Mouse (Mus musculus) left cerebral cortex, adult 11 months (tissue): ENCODE results near the gene Adam1b.

ENCODE experiments used
- DNase-seq: peaks from one replicate; pipeline ENCODE4 v3.0.0; 2022; ENCODE audit warnings: low spot score

Gene Adam1b

DNA sequence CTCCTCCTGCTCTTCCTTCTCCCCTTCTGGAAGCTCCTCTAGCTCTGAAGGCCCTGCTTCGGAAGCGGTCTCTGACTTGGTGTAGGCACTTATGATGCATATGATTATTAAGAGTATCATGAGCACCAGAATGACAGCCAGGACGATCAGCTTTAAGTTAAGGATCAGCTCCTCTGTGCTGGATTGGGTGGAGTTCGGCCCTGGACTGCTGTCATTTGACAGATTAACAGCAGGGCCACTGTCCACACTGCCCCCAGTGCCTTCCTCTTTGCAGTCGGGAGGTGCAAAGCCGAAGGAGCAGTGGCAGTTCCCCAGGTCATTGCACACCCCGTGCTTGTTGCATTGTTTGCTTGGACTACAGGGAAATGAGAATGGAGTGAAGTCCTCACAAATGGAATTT, 2.5 kb downstream of the Adam1b start:
- DNase-seq, result no peak

DNA sequence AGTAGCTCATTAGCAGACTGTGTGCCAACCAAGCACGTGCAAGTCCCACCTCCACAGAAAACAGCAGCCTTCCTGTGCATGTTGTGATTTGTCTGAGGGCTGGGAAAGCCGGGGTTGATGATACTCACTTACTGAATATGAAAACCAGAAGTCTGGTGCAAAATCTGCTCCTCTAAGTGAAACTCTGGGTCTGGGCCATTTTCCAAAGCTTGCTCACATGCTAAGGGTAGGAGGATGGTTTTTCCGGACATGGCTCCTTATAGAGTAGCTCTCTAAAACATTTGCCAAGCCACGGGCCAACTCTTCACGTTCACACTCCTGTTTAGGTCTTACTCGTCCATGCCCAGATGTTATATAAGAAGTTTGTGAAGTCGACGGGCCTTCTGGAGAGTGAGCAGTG, 9.9 kb downstream of the Adam1b start:
- peak; percentile 46 for DNase-seq

DNA sequence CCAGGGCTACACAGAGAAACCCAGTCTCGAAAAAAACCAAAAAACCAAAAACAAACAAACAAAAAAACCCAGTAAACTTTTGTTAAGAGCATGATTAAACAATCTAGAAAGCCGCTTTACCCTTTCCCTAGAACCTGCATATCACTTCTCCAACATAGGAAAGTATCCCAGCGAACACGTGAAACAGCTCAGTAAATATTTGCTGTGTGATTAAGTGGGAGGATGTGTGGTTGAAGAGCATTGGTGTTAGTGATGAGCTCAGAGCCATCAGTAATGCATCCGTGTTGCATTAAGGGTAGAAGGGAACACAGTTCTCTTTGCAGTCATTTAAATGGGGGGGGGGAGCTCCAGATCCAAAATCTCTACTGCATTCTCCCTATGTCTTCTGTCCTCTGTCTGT, 18.4 kb downstream of the Adam1b start:
- no peak for DNase-seq

DNA sequence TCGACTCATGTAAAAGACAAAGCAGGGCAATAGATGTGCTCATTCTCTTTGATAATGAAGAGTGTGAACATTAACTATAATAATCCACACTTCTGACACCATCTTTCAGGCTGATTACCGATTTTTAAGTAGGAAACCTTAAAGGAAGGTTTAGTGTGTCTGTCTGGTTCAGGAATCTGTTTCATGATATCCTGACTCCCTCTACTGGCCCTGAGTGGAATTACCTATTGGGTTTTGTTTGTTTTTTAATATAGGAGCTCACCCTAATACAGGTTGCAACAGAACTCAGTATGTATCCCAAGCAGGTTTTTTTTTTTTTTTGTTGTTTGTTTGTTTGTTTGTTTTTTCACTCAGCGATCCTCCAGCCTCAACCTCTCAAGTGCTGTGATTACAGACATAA, 25.6 kb downstream of the Adam1b start:
- DNase-seq, result peak; percentile 35

DNA sequence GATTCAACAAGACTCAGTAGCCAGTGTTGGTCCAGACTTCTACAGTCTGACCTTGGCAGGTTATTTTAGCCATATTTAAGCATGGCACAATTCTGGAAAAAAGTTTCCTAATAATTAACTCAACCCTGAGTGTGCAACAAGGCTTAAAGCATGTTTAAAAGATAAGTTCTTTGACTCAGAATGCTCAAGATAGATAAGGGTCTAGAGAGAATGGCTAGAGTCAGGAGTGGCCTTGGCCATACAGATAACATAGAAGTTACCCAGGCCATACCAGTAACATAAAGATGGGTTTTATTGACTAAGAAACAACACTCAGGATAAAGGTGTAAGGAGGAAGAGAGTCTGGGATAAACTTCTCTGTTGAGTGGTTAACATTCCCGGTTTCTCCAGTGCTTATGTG, 27.2 kb downstream of the Adam1b start:
- DNase-seq, result no peak

DNA sequence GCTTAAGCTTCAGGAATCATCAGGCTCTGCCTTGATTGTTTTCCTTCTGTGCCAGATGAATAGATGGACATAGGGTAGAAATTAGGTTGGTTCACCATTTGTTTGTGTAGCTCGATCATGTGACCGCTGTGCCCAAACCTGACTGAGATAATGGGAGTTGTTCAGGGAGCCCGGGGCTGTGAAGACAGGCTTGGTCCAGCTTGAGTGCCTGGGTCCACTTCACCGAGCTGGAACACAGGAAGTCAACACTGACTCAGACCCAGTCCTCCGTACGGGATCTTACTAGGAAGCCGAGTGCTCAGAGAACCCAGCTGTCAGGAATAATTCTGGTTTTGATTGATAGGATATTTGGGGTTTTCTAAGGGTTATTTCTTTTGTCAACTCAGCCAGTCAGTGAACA, 28.6 kb downstream of the Adam1b start:
- DNase-seq, result no peak

DNA sequence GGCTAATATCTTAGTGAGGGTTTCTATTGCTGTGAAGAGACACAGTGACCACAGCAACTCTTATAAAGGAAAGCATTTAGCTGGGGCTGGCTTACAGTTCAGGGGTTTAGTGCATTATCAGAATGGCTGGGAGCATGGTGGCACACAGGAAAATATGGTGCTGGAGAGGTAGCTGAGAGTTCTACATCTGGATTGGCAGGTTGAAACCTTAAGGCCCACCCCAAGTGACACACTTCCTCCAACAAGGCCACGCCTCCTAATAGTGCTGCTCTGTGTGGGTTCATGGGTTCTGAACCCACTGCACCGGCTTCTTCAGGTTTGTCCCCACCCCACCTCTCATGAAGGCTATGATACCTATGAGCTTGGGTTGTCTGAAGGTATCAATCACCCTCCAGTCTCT, 30.8 kb downstream of the Adam1b start:
- no peak for DNase-seq

DNA sequence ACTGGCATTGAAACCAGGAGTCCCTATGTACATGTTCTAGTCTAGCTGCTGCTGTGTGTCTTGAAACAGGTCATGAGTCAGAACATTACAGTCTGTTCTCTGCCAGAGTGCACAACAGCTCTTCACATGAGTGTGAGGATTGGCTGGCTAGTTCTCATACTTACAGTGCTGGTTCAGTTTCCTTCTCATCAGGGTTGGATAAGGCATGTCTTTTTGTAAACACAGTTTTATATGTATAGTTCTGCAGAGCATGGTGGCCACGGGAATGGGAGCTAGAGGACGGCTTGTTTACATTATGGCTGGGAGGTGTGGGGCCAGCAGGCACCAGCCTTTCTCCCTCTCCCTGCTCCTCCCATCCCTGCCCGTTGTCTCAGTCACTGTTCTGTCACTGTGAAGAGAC, 33.7 kb downstream of the Adam1b start:
- DNase-seq, result no peak

DNA sequence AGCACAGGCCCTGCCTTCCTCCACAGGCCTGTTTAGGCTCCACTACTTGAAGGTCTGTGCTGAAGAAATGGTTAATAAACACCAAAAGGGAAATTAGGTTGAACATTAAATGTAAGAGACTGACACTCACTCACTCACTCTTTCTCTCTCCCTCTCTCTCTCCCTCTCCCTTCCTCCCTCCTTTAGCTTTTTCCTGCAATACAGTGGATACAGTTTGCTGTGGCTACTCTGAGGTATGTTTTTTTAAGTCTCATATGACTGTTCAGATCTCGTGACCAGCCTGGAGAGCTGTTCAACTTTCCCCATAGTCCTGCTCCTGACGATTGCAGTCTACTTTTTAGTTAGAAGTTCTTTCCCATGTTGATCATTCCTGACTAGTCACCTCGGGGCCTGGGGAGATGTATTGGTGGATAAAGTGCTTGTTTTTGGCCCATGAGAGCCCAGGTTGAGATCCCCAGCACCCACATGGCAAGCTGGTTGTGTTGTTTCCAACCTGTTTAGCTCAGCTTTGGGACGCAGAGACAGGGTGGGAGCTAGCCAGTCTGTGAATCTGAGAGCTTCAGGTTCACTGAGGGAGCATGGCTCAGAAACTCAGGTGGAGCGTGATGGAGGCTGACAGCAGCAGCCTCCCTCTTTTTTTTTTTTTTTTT, 39.5 kb downstream of the Adam1b start:
- no peak for DNase-seq

DNA sequence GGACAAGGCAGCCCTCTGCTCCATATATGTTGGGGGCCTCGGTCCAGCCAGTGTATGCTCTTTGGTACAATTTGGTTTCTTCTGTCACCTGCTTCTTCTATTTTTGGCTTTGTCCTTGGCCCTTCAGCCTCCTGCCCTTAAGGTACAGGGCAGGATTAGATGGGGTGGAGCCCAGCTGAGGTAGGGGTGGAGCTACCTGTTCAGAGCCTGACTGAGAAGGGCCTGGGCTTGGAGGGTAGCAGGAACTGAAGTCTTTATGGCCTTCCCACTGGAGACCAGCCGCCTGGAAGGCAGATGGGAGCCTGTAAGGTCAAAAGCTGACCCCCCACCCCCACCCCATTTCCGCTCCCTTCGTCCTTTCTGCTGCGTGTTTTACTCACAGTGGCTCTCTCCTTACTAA, 40.3 kb downstream of the Adam1b start:
- DNase-seq, result no peak

DNA sequence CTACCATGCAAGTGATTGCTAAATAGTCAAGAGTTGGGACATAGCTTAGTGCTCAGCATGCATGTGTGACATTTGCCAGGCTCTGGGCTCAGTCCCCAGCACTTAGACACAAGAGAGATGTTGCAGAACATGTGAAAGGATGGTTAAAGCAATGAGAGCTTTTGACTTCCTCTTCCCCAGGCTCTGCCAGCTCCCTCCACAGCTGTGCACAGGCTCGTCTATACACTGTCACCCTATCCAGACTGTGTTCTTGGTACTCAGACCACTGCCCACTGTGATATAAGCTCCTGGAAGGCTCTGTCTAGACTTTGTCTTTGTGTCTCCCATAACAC, 41.1 kb downstream of the Adam1b start:
- DNase-seq, result no peak

DNA sequence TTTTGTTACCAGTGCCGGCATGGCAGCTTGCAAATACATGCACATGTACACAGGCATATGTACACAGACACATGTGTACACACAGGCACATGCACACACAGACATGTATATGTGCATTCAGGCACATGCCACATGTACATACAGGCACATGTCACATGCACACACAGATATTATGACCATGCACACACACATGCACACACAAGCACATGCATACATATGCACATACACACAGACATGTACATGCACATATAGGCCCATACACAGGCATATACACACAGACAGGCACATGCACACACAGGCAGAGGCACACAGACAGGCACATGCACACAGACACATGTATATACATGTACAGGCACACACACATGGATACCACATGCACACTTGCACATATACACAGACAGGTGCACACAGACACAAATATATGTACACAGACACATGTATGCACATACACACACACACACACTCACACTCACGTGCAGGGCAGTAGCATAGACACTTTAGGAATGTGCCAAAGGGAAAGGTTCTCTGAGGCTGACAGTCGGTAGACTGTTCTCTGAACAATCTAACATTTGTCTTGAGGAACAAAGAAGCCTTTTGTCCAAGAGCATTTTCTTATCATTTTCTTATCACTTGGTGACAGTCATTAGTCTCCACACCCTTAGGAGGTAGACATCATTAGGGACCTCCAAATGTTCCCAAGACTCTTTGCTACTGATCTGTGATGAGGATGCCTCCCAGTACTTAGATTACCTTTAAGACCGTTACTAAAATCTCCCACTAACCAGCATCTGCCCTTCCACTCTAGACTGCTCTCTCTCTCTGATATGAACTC, 41.7 kb downstream of the Adam1b start:
- DNase-seq, result no peak

DNA sequence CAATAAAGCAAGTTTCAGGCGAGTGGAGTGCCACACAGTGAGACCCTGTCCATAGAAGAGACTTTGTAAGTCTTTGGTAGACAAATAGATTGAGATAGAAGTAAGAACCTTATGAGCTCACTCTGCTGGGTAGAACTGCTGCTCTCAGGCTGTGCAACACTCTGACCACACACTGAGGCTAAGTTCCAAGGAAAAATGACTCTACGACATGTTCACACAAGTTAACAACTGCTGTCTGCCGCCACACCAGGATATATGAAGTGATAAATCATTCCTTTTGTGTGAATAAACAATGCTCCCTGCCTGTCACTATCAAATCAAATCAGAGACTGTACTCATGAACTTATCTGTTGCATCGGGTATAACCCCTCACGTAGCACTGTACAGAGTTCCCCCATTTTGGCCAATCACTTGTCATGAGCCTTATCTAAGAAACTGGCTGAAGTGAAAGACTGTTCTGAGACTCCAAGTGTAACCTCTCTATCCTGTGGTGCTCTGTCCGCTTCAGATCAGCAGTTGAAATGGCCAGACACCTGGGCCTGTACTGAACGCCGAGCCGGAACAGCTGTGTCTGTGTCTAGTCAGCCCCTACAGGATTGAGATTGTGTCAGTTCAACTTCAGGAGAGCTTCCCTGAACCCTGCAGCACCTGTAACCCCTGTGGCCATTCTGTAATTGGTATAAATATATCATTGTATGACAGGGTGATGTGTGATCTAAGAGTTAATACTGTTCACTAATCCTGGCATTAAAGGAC, 47.5 kb downstream of the Adam1b start:
- DNase-seq, result no peak

DNA sequence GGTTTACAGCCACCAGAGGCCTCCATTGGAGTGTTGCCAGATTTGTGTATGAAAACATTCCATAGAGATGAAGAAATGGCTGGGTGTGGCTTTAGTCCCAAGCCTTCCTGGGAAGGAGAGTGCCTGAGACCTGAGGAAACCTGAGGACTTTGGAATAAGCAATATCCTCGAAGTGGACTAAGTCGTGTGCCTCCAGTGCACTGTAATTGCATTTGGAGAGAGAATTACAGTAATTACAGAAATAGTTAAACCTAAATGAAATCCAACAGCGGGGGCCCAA, 48.8 kb downstream of the Adam1b start:
- DNase-seq, result no peak

DNA sequence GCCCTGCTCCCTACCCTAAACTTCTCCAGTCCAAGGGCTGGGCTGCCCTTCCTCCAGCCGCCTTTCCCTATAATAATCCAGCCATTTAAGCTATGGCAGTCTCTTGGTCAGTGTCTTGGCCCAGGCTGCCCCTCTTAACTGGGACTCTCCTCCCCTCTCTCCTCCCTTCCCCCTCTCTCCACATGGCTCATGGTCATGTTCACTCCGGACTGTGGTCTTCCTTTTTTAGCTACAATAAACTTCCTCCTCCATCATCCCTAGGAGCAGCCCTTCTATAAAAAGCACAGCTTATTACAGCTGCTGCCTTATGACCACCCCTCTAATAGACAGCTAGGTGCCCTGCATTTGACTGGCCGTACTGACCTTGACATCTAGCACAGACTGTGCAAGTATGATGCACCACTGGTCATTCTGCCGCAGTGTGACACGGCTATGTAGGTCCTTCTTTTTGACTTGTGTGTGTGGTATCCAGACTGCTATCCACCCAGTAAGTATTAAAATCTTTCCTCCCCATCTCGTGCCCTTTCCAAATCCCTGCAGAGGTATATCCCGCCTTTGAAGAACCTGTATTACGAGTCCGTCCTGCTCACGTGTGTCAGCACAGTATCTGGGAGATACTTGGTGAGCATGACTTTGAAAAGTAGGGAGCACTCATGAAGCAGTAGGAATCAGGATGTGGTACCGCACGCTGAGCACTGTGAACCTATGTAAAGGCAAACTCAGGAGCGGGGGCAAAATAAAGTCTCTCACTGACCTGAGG, 49.3 kb downstream of the Adam1b start:
- DNase-seq, result no peak

DNA sequence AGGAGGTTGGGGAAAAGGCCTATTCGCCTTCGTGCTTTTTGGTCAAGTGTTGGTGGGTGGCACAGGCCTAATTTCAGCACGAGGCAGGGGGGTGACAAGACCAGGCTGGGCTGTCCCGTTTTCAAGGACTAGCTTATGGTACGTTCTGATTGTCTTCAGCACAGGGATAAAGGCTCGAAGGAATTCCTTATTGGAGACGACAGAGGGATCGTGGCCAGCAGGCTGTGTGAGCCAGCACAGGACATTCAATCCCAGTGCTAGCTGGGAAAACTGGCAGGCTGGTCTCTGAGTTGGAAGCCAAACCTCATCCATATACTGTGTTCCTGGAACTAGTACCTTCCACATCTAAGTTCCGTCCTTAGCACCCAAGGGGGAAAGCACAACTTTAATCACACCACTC, 50.3 kb downstream of the Adam1b start:
- DNase-seq, result no peak

DNA sequence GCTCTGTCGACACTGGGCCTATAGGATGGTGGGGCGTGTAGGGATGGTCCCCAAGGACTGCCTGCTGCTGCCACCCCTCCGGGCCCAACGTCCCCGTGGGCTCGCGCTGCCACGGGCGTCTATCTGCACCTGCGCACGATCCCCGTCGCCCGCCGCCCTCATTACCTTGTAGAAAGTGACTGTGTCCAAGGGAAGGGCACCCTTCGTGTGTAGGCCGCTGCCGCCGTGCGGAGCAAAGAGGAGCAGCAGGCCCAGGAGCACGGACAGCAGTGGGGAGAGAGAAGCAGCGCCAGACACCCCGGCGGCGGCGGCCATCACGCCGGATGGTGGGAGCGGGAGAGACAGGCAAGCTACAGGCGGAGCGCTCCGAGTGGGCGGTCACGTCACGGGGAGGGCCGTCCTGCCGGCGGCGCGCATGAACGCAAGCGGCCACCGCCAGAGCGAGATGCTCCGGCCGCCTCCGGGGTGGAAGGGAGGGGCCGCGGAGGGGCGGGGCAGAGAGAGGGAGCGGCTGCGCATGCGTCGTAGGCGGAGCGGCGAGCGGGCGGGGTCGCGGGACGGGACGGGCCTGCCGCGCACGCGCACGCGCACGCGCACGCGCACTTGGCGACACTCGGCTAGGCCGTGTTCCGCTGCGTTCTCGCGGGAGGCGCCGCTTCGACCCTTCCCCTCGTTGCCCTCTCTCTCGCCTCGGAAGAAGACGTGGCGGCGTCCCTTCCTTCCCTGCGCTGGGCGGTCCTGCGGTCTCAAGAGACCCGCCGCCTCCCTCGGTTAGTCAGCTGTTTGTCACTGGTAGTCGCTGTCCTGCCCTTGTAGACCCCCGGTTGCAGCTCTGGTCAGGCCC, 51.0 kb downstream of the Adam1b start, which contains the start of gene Erp29:
Gene Erp29, minus strand, starts transcription at position 481 of the 844 bp plus-strand sequence.
- DNase-seq, result peak; percentile 94

DNA sequence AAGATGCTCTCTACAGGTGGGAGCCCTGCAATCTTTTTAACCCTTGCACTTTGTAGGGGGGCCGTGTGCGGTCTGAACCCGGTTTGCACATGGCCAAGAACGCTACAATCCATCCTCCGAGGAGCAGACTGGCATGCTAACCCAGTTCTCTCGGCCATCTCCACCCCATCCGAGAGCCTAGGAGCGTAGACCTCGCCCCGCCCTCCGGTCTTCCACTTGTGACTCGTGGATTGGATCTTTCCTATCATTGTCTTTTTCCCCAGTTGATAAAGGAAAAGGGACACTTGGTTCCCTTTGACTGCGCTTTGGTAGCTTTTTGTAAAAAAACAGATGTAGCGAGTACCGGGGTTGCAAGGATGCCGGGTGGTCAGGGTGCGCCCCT, 51.6 kb downstream of the Adam1b start, which contains the start of gene Tmem116:
Gene Tmem116, plus strand, starts transcription at position 250 of the 382 bp plus-strand sequence.
- DNase-seq, result no peak

DNA sequence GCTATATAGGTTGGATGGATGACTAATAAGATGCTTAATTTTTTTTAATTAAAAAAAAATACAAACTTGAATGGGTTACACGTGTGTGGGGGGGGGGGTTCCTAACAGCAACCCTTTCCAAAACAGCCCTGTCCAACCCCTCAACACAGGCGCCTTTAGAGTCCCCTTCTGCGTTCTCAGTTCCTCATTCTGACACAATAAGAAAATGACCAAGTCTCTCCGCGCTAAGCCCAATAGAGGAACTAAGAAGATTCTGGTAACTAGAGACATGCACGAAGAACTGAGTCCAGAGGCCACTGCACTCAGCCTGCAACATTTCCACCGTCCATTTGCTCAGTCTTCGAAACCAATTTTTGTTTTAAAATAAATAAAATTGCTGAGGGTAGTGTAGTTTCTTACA, 52.0 kb downstream of the Adam1b start:
- no peak for DNase-seq

DNA sequence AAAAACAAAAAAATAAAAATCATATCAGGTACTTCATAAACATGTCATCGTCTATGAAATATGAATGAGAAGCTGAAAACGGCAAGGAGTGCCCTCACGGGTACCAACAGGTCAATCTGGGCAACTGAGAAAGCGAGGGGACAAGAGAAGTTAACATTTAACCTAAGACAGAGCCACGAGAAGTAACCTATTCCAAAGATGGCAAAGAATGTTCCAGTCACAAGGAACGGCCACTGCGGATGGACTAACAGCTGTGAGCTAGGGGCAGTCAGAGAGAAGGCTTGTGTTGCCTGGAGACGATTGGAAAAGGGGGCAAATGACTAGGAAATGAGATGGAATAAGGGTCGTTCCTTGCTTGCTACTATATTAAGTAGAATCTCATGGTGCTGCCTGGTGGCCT, 52.8 kb downstream of the Adam1b start:
- DNase-seq, result no peak
